Mouse (Mus musculus) urinary bladder, adult 18-20 months (tissue): ENCODE measurements around the gene Atp10a.

Experiments used
- DNase-seq, 2 experiments: peaks; one replicate each; pipeline ENCODE4 v3.0.0; 2022; ENCODE audit warnings: low spot score in 2 of 2, mixed read lengths in 2 of 2

Atp10a gene

GRCm38 (mm10) chr7:58690069-58690923 lies 34.3 kb downstream of the Atp10a start:
- DNase-seq, result no peak

DNA sequence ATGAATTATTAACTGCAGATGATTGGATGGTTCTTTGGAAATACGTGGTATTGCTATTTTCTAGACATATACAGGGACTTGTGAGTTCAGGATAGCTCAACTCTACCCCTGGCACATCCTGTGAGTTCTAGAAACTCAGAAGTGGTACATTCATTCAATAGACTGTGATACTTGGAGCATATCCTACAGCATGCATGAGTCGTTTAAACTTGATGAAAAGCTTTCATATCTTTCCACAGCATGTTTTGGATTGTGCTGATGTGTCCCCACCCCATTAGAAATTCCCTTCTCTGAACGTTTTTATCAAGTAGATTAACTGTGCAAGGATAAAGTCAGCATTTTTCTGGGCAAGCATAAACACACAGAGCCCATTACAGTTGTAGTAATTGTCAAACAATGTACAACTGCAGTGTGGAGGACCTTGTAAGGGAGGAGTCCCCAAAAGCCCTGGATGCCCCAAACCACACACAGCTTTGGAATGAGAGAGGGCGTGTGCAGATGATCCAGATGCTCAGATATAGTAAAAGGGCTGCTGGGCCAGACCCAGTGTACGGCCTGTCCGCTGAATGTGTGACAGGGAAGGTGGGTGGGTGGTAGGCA lies 35.1 kb downstream of the Atp10a start:
- no peak for DNase-seq

GRCm38 (mm10) chr7:58692704-58693103 lies 36.7 kb downstream of the Atp10a start:
- DNase-seq, result no peak

DNA sequence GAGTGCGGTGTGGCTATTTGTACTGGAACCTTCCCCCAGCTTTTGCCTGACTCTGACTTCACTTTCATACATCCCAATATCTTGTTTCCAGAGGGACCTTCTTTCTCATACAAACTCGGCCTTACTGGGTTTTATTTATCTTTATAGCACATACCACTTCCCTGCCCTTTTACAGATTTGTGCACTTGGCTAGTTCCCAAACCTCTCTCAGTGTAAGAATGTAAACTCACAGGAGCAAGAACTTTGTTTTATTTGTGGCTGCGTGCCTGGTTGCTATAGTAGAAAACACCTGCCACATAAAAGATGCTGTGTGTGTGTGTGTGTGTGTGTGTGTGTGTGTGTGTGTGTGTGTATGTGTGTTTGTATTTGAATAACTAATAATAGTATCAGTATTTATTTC lies 37.4 kb downstream of the Atp10a start:
- DNase-seq, result peak in 1 of 2 experiments; percentile 14

DNA sequence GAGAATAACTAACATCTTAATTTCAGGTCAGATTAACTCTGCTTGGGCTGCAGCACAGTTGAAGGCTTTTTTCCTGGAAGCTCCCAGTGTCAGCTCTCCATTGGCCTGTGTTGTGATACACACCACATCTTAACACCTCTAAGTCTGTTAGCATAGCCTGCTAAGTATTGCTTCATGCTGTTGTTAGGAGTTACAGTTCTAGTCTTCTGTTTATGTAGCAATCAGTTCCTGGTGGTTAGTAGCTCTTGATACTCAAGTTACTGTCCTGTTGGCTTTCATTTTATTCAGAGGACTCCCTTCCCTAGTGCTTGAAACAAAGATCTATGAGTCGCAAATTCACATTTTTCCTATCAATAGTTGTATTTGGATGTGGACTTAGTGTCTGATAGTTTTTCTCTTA lies 39.7 kb downstream of the Atp10a start:
- no peak for DNase-seq

GRCm38 (mm10) chr7:58697092-58697491 lies 41.1 kb downstream of the Atp10a start:
- DNase-seq, result no peak

DNA sequence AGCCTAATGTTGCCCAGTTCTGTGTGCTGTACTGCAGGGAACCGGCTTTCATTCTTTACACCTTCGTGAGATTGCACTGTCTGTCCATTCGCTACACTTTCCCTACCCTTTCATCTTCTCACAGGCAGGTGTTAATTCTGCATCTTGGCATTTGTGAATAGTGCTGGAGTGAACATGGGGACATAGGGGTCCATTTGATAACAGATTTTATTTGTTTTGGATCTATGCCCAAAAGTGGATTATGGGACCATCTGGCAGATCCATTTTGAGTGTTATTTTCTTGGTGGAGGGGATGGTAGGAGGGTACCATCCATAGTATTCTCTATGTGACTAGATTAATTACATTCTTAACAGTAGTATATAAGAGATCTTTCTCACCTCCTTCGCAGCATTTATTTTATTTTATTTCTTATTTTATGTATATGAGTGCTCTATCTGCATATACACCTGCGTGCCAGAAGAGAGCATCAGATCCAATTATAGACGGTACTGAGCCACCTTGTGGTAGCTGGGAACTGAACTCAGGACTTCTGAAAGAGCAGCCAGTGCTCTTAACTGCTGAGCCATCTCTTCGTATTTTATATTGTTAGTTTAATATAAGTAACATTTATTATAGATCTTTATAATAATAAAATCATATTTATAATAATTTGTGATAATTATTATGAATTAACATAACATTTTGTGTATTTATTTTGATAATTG lies 42.9 kb downstream of the Atp10a start:
- no peak for DNase-seq

DNA sequence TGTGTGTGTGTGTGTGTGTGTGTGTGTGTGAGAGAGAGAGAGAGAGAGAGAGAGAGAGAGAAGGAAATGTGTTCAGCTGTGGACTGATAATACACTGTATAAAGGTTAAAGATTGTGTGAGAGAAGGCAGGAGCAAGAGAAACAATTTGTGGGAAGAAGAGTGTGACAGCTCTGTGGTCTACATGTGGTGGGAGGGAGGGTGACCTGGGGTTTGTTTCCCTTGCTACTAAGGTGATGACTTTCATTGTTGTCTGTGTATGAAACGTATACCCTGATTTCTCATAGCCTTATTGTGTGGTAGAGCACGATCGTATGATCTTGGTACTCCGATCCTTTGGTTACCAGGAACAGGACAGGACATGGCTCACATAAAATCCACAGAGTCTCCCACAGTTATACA lies 45.3 kb downstream of the Atp10a start:
- DNase-seq, result no peak

- no peak for DNase-seq
These were observed 49.2 kb downstream of the Atp10a start for GRCm38 (mm10) chr7:58705158-58705557.

GRCm38 (mm10) chr7:58709306-58709705 lies 53.3 kb downstream of the Atp10a start:
- no peak for DNase-seq

GRCm38 (mm10) chr7:58710312-58710711 lies 54.3 kb downstream of the Atp10a start:
- DNase-seq, result no peak

- DNase-seq, result no peak
These were observed 55.8 kb downstream of the Atp10a start for GRCm38 (mm10) chr7:58711811-58712210.

- DNase-seq, result no peak
These were observed 59.7 kb downstream of the Atp10a start for GRCm38 (mm10) chr7:58715576-58716144.

GRCm38 (mm10) chr7:58716626-58717025 lies 60.7 kb downstream of the Atp10a start:
- DNase-seq, result no peak

GRCm38 (mm10) chr7:58718556-58718955 lies 62.6 kb downstream of the Atp10a start:
- no peak for DNase-seq

DNA sequence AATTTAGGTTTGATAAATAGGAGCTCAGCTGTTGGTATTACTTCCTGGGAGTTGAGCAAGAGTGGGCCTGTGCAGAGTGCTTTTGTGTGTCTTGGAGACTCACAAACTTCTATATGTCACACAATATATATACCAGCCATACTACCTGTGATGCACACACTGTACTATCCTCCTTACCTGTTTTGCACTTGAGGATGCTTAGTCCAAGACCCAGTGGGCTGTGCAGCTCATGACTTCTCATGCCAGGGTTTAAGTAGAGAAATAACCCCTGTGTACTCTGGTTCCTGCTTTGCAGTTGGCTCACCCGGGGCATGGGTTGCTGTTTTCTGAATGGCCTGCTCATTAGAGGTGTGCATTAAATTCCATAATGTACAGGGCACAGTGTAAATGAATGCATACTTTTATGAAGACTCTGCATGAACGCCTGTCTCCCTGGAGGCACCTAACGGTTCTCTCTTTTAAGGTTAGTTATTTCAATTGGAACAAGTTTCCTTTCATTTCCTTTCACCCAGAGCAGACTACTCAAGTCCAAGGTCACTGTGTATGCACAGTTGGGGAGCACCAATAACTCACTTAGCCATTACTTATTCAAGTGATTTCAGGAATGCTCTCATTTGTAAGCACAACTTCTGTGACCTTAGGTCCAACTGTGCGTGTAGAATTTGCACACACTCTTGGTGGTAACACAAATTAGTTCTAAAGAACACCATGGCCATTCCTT lies 63.4 kb downstream of the Atp10a start:
- DNase-seq, result no peak

DNA sequence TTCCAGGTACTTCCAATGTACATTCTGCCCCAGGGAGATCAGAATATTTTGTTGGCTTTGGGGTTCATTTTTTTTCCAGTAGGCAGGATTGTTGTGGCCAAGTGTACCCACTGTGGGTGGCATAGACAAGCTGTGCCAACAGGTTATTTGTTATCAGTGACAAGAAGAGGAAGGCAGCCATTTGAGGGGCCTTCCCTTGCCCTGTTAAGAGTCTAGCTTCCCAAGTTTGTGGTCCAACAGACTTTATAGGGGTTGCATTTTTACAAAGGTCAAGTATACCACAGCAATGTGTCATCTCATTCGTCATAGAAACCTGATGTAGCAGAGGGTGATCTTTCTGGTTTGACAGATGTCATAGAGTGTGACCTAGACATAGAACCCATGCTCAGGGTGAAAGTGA lies 66.3 kb downstream of the Atp10a start:
- DNase-seq, result no peak

DNA sequence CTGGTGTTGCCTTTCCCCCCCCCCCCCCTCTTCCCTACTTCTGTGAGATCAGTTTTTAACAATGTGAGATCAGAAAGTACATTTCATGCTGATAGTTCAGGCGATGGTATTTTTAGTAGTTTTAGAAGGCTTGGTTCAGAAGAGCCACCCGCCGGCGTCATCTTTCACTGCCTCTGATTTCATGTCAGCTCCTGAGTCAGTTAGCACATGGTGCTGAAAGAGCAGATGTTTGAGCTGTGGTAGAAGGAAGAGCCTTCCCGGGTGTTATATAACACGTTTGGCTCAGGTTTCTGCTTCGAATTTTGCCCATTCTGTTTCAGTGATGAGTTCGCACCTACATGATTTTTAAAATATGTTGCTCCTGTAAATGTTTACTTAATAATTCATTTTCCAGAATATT lies 74.2 kb downstream of the Atp10a start:
- DNase-seq, result no peak

- no peak for DNase-seq
These were observed 74.9 kb downstream of the Atp10a start for GRCm38 (mm10) chr7:58730831-58731230.

- no peak for DNase-seq
These were observed 76.4 kb downstream of the Atp10a start for GRCm38 (mm10) chr7:58732406-58732805.

- no peak for DNase-seq
These were observed 77.5 kb downstream of the Atp10a start for GRCm38 (mm10) chr7:58733490-58733901.
